Mouse (Mus musculus): Measurements from ENCODE around the gene Sh3bp5.
"Not testable (repeated sequence)": the region's sequence is repeated elsewhere in the genome, so short reads cannot be mapped to it uniquely, and the experiment has no call there.

Gene Sh3bp5

GRCm38 (mm10) chr14:31435930-31436693, at the start of gene Sh3bp5:
TSS of gene Sh3bp5 (minus strand) at chr14:31436078.
- DNase-seq (ENCODE audit: low read depth), result peak; percentile 46

- no peak for DNase-seq (ENCODE audit: low read depth)
Observed at GRCm38 (mm10) chr14:31482417-31482816, 46.5 kb upstream of the Sh3bp5 start.

- DNase-seq (ENCODE audit: low read depth), result no peak
Observed at GRCm38 (mm10) chr14:31473297-31473696, 37.4 kb upstream of the Sh3bp5 start.

- DNase-seq (ENCODE audit: low read depth), result peak; percentile 30
Observed at GRCm38 (mm10) chr14:31472451-31473061, 36.7 kb upstream of the Sh3bp5 start.

GRCm38 (mm10) chr14:31469711-31470110, 33.8 kb upstream of the Sh3bp5 start:
- no peak for DNase-seq (ENCODE audit: low read depth)

GRCm38 (mm10) chr14:31464176-31464575, 28.3 kb upstream of the Sh3bp5 start:
- no peak for DNase-seq (ENCODE audit: low read depth)

- no peak for DNase-seq (ENCODE audit: low read depth)
Observed at GRCm38 (mm10) chr14:31462886-31463285, 27.0 kb upstream of the Sh3bp5 start.

- DNase-seq (ENCODE audit: low read depth), result not testable (repeated sequence)
Observed at GRCm38 (mm10) chr14:31462226-31462625, 26.3 kb upstream of the Sh3bp5 start.

- DNase-seq (ENCODE audit: low read depth), result no peak
Observed at GRCm38 (mm10) chr14:31458006-31458405, 22.1 kb upstream of the Sh3bp5 start.

- DNase-seq (ENCODE audit: low read depth), result no peak
Observed at GRCm38 (mm10) chr14:31456064-31456721, 20.3 kb upstream of the Sh3bp5 start.

- DNase-seq (ENCODE audit: low read depth), result no peak
Observed at GRCm38 (mm10) chr14:31454849-31455566, 19.1 kb upstream of the Sh3bp5 start.

GRCm38 (mm10) chr14:31453946-31454345, 18.1 kb upstream of the Sh3bp5 start:
- not testable (repeated sequence) for DNase-seq (ENCODE audit: low read depth)

- no peak for DNase-seq (ENCODE audit: low read depth)
Observed at GRCm38 (mm10) chr14:31448994-31449393, 13.1 kb upstream of the Sh3bp5 start.

GRCm38 (mm10) chr14:31443616-31444015, 7.7 kb upstream of the Sh3bp5 start:
- no peak for DNase-seq (ENCODE audit: low read depth)

GRCm38 (mm10) chr14:31440725-31441124, 4.8 kb upstream of the Sh3bp5 start:
- DNase-seq (ENCODE audit: low read depth), result no peak

- DNase-seq (ENCODE audit: low read depth), result no peak
Observed at GRCm38 (mm10) chr14:31440230-31440629, 4.4 kb upstream of the Sh3bp5 start.

- no peak for DNase-seq (ENCODE audit: low read depth)
Observed at GRCm38 (mm10) chr14:31439279-31439678, 3.4 kb upstream of the Sh3bp5 start.

- no peak for DNase-seq (ENCODE audit: low read depth)
Observed at GRCm38 (mm10) chr14:31437826-31438529, 2.1 kb upstream of the Sh3bp5 start.

GRCm38 (mm10) chr14:31435018-31435915, 611 bp downstream of the Sh3bp5 start:
- DNase-seq (ENCODE audit: low read depth), result no peak

- no peak for DNase-seq (ENCODE audit: low read depth)
Observed at GRCm38 (mm10) chr14:31434426-31434825, 1.5 kb downstream of the Sh3bp5 start.

All from fibroblast of lung, adult 2 months (primary cell).